Mouse (Mus musculus): Measurements from ENCODE around the gene Sntb2. TPM values are rescaled to one million over a fixed set of nuclear protein-coding genes. Genes with fewer than 3 reads are reported as not detected.
A peak's percentile ranks its signal among the peaks of the same experiment; 100 is the strongest.

Gene Sntb2
- polyA plus RNA-seq, 2 experiments = 0.68 to 0.88 TPM

GRCm38 (mm10) chr8:107035641-107036040 lies 100.1 kb downstream of the Sntb2 start:
- no peaks in the 10 kb centered on the region for H3K9me3 ChIP-seq (ENCODE audit: control insufficient read depth, low read length)
- no peak overlapping the region for H3K9ac ChIP-seq (replicated peaks)
- 74% methylated on average over 3 of the region's 3 CpGs for WGBS (ENCODE audit: insufficient replicate concordance)
- no peak for ATAC-seq (ENCODE audit: insufficient read depth)
- H3K36me3 ChIP-seq (replicated peaks; ENCODE audit: control insufficient read depth, insufficient read depth, low read depth) = peaks cover 5% of the 10 kb centered on the region
- DNase-seq (ENCODE audit: low read depth in 3 of 3, low spot score in 3 of 3) = no peak
- TF ChIP-seq EP300 (IDR thresholded peaks at IDR 0.05; ENCODE audit: low read depth) = no peak
- no peak overlapping the region for H3K27ac ChIP-seq
- no peaks in the 10 kb centered on the region for H3K27me3 ChIP-seq (ENCODE audit: control insufficient read depth, insufficient read depth, low read length)
- no peak overlapping the region for H3K4me2 ChIP-seq (ENCODE audit: low read depth)
- H3K4me1 ChIP-seq (replicated peaks; ENCODE audit: control insufficient read depth in 2 of 2, insufficient read depth in 2 of 2, low read length in 1 of 2) = peaks cover 10 to 11% of the 10 kb centered on the region in 2 experiments
- no peak overlapping the region for H3K4me3 ChIP-seq (ENCODE audit: insufficient read depth in 1 of 2, low read depth in 2 of 2, low read length in 2 of 2)

- no peaks in the 10 kb centered on the region for H3K9me3 ChIP-seq (ENCODE audit: control insufficient read depth, low read length)
- peaks cover 10 to 11% of the 10 kb centered on the region in 2 experiments for H3K4me1 ChIP-seq (replicated peaks; ENCODE audit: control insufficient read depth in 2 of 2, insufficient read depth in 2 of 2, low read length in 1 of 2)
- no peak for TF ChIP-seq EP300 (IDR thresholded peaks at IDR 0.05; ENCODE audit: low read depth)
- H3K27me3 ChIP-seq (ENCODE audit: control insufficient read depth, insufficient read depth, low read length) = no peaks in the 10 kb centered on the region
- 73% methylated on average over 8 of the region's 8 CpGs for WGBS (ENCODE audit: insufficient replicate concordance)
- H3K4me2 ChIP-seq (ENCODE audit: low read depth) = no peak overlapping the region
- H3K4me3 ChIP-seq (ENCODE audit: insufficient read depth in 1 of 2, low read depth in 2 of 2, low read length in 2 of 2) = no peak overlapping the region
- H3K27ac ChIP-seq = no peak overlapping the region
- no peak for ATAC-seq (ENCODE audit: insufficient read depth)
- no peak for DNase-seq (ENCODE audit: low read depth in 3 of 3, low spot score in 3 of 3)
- H3K9ac ChIP-seq (replicated peaks) = no peak overlapping the region
- H3K36me3 ChIP-seq (replicated peaks; ENCODE audit: control insufficient read depth, insufficient read depth, low read depth) = peaks cover 5% of the 10 kb centered on the region
Observed at GRCm38 (mm10) chr8:107036626-107037025, 101.1 kb downstream of the Sntb2 start.

- H3K27ac ChIP-seq = no peak overlapping the region
- no peak for DNase-seq (ENCODE audit: low read depth in 3 of 3, low spot score in 3 of 3)
- no peak overlapping the region for H3K4me2 ChIP-seq (ENCODE audit: low read depth)
- peaks cover 43% of the 10 kb centered on the region for H3K36me3 ChIP-seq (replicated peaks; ENCODE audit: control insufficient read depth, insufficient read depth, low read depth)
- H3K9me3 ChIP-seq (ENCODE audit: control insufficient read depth, low read length) = no peaks in the 10 kb centered on the region
- no peak for ATAC-seq (ENCODE audit: insufficient read depth)
- no peak overlapping the region for H3K9ac ChIP-seq (replicated peaks)
- TF ChIP-seq EP300 (IDR thresholded peaks at IDR 0.05; ENCODE audit: low read depth) (no peak), CTCF (IDR thresholded peaks at IDR 0.05; ENCODE audit: low read depth) (no peak)
- 59% methylated on average over 7 of the region's 7 CpGs for WGBS (ENCODE audit: insufficient replicate concordance)
- no peaks in the 10 kb centered on the region for H3K27me3 ChIP-seq (ENCODE audit: control insufficient read depth, insufficient read depth, low read length)
- no peak overlapping the region for H3K4me3 ChIP-seq (ENCODE audit: insufficient read depth in 1 of 2, low read depth in 2 of 2, low read length in 2 of 2)
- H3K4me1 ChIP-seq (replicated peaks; ENCODE audit: control insufficient read depth in 2 of 2, insufficient read depth in 2 of 2, low read length in 1 of 2) = no peaks in the 10 kb centered on the region
Observed at GRCm38 (mm10) chr8:107040632-107041031, 105.1 kb downstream of the Sntb2 start.

- no peaks in the 10 kb centered on the region for H3K9me3 ChIP-seq (ENCODE audit: control insufficient read depth, low read length)
- no peak overlapping the region for H3K4me2 ChIP-seq (ENCODE audit: low read depth)
- ATAC-seq (ENCODE audit: insufficient read depth) = no peak
- TF ChIP-seq EP300 (IDR thresholded peaks at IDR 0.05; ENCODE audit: low read depth) (no peak), CTCF (IDR thresholded peaks at IDR 0.05; ENCODE audit: low read depth) (no peak)
- H3K4me1 ChIP-seq (replicated peaks; ENCODE audit: control insufficient read depth in 2 of 2, insufficient read depth in 2 of 2, low read length in 1 of 2) = peaks cover 0 to 11% of the 10 kb centered on the region in 2 experiments; a peak in 2 of 4 replicates
- H3K36me3 ChIP-seq (replicated peaks; ENCODE audit: control insufficient read depth, insufficient read depth, low read depth) = peaks cover 57% of the 10 kb centered on the region
- 83% methylated on average over 6 of the region's 6 CpGs for WGBS (ENCODE audit: insufficient replicate concordance)
- no peak for DNase-seq (ENCODE audit: low read depth in 3 of 3, low spot score in 3 of 3)
- H3K27ac ChIP-seq = no peak overlapping the region
- H3K27me3 ChIP-seq (ENCODE audit: control insufficient read depth, insufficient read depth, low read length) = no peaks in the 10 kb centered on the region
- H3K4me3 ChIP-seq (ENCODE audit: insufficient read depth in 1 of 2, low read depth in 2 of 2, low read length in 2 of 2) = no peak overlapping the region
- H3K9ac ChIP-seq (replicated peaks) = no peak overlapping the region
Observed at GRCm38 (mm10) chr8:107045478-107045877, 109.9 kb downstream of the Sntb2 start.

- H3K36me3 ChIP-seq (replicated peaks; ENCODE audit: control insufficient read depth, insufficient read depth, low read depth) = peaks cover 63% of the 10 kb centered on the region
Observed at GRCm38 (mm10) chr8:107046976-107047375, 111.4 kb downstream of the Sntb2 start.

More at GRCm38 (mm10) chr8:107046976-107047375, 111.4 kb downstream of the Sntb2 start:
- Histone ChIP-seq H3K9ac (replicated peaks) (no peak overlapping the region), H3K9me3 (ENCODE audit: control insufficient read depth, low read length) (no peaks in the 10 kb centered on the region), H3K4me1 (replicated peaks; ENCODE audit: control insufficient read depth in 2 of 2, insufficient read depth in 2 of 2, low read length in 1 of 2) (peaks cover 0 to 11% of the 10 kb centered on the region in 2 experiments; a peak in 2 of 4 replicates), H3K4me2 (ENCODE audit: low read depth) (peak overlapping the region; percentile 83; the same call in 1 of the 2 replicates), H3K4me3 (ENCODE audit: insufficient read depth in 1 of 2, low read depth in 2 of 2, low read length in 2 of 2) (no peak overlapping the region; a peak in 1 of 4 replicates), H3K27ac (no peak overlapping the region), H3K27me3 (ENCODE audit: control insufficient read depth, insufficient read depth, low read length) (no peaks in the 10 kb centered on the region)
- ATAC-seq (ENCODE audit: insufficient read depth) (no peak), DNase-seq (ENCODE audit: low read depth in 3 of 3, low spot score in 3 of 3) (no peak)
- no peak for TF ChIP-seq CTCF (IDR thresholded peaks at IDR 0.05; ENCODE audit: low read depth)
- WGBS (ENCODE audit: insufficient replicate concordance) = 70% methylated on average over 5 of the region's 5 CpGs
